Mouse (Mus musculus) adrenal gland, adult 18-20 months (tissue): ENCODE results near the gene Gdnf. TPM values are rescaled to one million over a fixed set of nuclear protein-coding genes. Genes with fewer than 3 reads are reported as not detected.

Experiments
- DNase-seq, 2 experiments: peaks; one replicate each; pipeline ENCODE4 v3.0.0; 2021 to 2022; ENCODE audit warnings: low spot score in 2 of 2
- total RNA-seq, 2 experiments: library from RNA; stranded (reverse); gene quantifications; 1 replicate in 1 of 2; 2 replicates in 1 of 2; pipeline ENCODE4 v1.2.3; 2021

Gdnf gene
- total RNA-seq, 2 experiments from 2014 or later = 0.22 to 0.43 TPM

- DNase-seq = no peak
Measured at GRCm38 (mm10) chr15:7858841-7859240, 48.2 kb downstream of the Gdnf start.

GRCm38 (mm10) chr15:7862890-7863289 is 52.2 kb downstream of the Gdnf start:
- DNase-seq = no peak

- no peak for DNase-seq
Measured at GRCm38 (mm10) chr15:7863328-7863727, 52.7 kb downstream of the Gdnf start.

- DNase-seq = no peak
Measured at GRCm38 (mm10) chr15:7865305-7865704, 54.7 kb downstream of the Gdnf start.

GRCm38 (mm10) chr15:7872473-7872872 is 61.8 kb downstream of the Gdnf start:
- no peak for DNase-seq

GRCm38 (mm10) chr15:7875879-7876278 is 65.2 kb downstream of the Gdnf start:
- no peak for DNase-seq

GRCm38 (mm10) chr15:7877560-7878467 is 67.2 kb downstream of the Gdnf start:
- no peak for DNase-seq

- DNase-seq = no peak
Measured at GRCm38 (mm10) chr15:7878861-7879260, 68.2 kb downstream of the Gdnf start.

GRCm38 (mm10) chr15:7879956-7880355 is 69.3 kb downstream of the Gdnf start:
- no peak for DNase-seq

- no peak for DNase-seq
Measured at GRCm38 (mm10) chr15:7884181-7884580, 73.5 kb downstream of the Gdnf start.

GRCm38 (mm10) chr15:7885106-7885505 is 74.5 kb downstream of the Gdnf start:
- DNase-seq = no peak

GRCm38 (mm10) chr15:7886591-7886990 is 75.9 kb downstream of the Gdnf start:
- no peak for DNase-seq
